Mouse (Mus musculus): ENCODE measurements at regions not wholly inside any gene's neighbourhood (a gene's known extent, or its start where the extent isn't known, plus 50 kb on each side); places are given as distances from the start of the nearest gene placed in this dataset.

DNA sequence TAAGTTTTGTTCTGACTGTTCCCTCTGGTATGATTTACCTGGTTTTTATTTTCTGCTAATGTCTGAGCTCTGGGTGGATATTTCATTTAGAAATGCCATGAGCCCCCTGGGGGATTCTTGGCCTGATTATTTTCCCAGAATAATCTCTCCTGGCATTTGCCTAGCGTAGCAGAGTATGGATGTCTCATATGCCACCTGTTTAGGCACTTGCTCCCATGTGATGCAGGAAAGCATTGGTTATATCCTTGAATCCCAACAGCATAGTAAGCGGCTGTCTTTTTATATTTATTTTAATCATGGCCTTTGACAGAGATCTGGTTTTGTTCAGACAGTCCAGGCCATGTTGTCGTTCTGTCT is 486.0 kb downstream of the D3Ertd751e start:
- TF ChIP-seq CTCF (IDR thresholded peaks at IDR 0.05; ENCODE audit: insufficient read depth, low read depth, low read length): no peak
- no peak for TF ChIP-seq POLR2A (IDR thresholded peaks at IDR 0.05; ENCODE audit: insufficient read depth, low read depth, low read length)

Data from olfactory bulb, adult 2 months (tissue).